Mouse (Mus musculus) cerebellum, adult 18-20 months (tissue): ENCODE results near the gene Syt8.
"Not testable (repeated sequence)": the region's sequence is repeated elsewhere in the genome, so short reads cannot be mapped to it uniquely, and the experiment has no call there.

Experiments
- DNase-seq, 2 experiments: peaks; one replicate each; pipeline ENCODE4 v3.0.0; 2021

Gene Syt8

GRCm38 (mm10) chr7:142434137-142434865 is at the start of gene Syt8:
Gene Syt8, plus strand, starts transcription at chr7:142434850.
- no peak for DNase-seq

- no peak for DNase-seq
Observed at GRCm38 (mm10) chr7:142385742-142386403, 48.8 kb upstream of the Syt8 start.

DNA sequence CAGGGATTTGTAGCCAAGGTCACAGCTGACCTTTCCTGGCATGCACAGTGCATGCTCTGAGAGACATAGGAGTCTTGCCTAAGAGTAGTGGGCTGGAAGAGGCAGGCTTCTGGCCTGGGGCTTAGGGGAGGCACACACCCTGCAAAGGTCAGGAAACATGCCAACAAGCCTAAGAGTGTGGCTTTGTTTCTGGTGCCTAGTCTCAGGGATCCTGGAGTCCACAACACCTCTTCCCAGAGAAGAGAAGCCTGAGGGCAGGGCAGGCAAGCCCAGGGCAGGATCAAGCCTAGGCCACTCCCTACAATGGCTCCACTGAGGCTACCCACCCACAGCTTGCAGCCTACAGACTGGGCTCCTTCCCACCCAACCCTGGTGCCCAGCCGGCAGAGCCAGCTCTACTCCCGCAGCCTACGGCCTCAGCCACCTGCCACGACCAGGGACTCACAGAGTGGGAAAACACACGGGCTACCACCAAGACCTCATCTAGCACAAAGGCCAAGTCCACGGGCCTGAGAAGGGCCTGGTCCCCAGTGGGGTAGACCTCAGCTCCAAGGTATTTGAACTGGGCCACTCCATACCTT is 47.9 kb upstream of the Syt8 start:
- peak; percentile 26 to 42 for DNase-seq

- DNase-seq: peak; percentile 98 to 99
Observed at GRCm38 (mm10) chr7:142387419-142388148, 47.1 kb upstream of the Syt8 start, which contains the start of gene Ctsd. Gene Ctsd, minus strand, starts transcription at chr7:142388038.

GRCm38 (mm10) chr7:142388198-142388597 is 46.5 kb upstream of the Syt8 start:
- no peak for DNase-seq

DNA sequence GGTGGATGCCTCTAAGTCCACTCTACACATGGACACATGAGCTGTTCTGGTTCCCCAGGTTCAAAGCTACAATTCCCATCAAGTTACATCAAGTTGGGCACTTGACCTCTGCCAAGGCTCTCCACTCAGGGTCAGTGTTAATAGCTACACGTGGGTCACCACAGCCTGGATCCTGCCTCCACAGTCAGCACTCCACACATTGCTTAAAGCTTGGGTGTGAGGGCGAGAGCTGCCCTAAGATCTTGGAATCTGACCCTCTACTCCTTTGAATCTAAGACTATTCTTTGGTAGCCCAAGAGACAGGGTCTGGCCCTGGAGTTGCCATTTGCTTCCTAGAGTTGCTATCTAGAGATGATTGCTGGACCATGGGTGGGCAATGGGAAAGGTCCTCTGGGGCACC is 45.9 kb upstream of the Syt8 start:
- DNase-seq: no peak

- no peak for DNase-seq
Observed at GRCm38 (mm10) chr7:142389961-142390650, 44.5 kb upstream of the Syt8 start.

- no peak for DNase-seq
Observed at GRCm38 (mm10) chr7:142391108-142391507, 43.5 kb upstream of the Syt8 start.

GRCm38 (mm10) chr7:142391609-142392008 is 43.0 kb upstream of the Syt8 start:
- DNase-seq: no peak

GRCm38 (mm10) chr7:142393191-142393590 is 41.5 kb upstream of the Syt8 start:
- DNase-seq: no peak

GRCm38 (mm10) chr7:142394261-142395190 is 40.1 kb upstream of the Syt8 start:
- no peak for DNase-seq

- no peak for DNase-seq
Observed at GRCm38 (mm10) chr7:142395472-142395871, 39.2 kb upstream of the Syt8 start.

DNA sequence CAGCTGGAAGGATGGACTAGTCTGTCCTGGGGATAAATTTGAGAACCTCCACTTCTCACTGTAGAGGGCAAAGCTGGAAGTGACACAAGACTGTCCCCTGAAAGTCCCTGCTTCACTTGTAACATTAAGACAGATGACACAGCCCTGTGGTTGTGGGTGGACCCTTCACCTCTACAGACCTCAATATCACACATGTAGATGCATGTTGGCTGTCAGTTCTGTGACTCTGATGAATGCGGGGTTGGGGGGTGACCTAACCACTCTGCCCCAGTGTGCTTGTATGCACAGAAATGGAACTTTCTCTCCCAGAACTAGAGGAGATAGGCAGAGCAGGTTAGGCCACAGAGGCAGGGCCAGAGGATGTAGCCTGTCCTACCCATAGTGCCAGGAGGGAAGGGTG is 38.0 kb upstream of the Syt8 start:
- DNase-seq: no peak

- DNase-seq: no peak
Observed at GRCm38 (mm10) chr7:142398052-142398451, 36.6 kb upstream of the Syt8 start.

GRCm38 (mm10) chr7:142399250-142399649 is 35.4 kb upstream of the Syt8 start:
- no peak for DNase-seq

DNA sequence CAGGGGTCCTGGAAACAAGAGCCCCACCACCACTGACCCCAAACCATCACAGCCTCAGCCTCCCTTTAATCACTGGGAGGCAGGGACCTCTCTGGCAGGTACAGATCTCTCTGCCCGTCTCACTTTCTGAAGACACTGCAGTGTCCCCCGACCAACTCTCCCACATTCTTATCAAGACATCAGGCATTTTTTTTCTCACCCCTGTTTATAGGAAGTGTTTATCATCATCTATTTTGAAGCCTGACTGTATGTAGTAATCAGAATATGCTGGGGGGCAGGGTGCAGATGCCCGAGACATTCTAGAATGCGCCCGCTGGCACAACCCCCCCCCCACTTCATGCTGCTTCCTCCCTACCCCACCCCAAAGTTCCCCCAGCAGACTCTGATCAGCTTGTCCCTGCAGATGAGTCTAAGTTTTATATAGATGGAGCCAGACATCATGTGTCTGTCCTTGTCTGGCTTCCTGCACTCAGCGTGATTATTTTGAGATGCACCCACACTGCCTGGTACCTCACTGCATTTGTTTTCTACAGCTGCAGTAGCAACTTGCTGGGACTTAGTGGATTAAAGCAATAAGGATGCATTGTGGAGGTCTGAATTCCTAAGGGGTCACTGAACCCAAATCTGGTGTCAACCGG is 34.4 kb upstream of the Syt8 start:
- DNase-seq: no peak

GRCm38 (mm10) chr7:142400750-142401142 is 33.9 kb upstream of the Syt8 start:
- DNase-seq: no peak

- no peak for DNase-seq
Observed at GRCm38 (mm10) chr7:142403591-142403990, 31.1 kb upstream of the Syt8 start.

DNA sequence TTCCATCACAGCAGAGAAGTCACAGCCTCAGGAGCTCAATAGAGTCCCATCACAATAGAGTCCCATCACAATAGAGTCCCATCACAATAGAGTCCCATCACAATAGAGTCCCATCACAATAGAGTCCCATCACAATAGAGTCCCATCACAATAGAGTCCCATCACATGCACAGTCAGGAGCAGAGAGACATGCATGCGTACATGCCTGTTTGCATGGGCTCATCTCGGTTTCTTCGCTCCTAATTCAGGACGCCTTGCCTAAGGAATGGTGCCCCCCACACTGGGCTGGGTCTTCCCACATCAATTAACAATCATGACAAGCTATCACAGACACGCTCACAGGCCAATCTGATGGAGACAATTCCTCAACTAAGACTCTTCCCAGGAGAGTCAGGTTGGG is 29.5 kb upstream of the Syt8 start:
- DNase-seq: not testable (repeated sequence)

GRCm38 (mm10) chr7:142407935-142408334 is 26.7 kb upstream of the Syt8 start:
- no peak for DNase-seq

DNA sequence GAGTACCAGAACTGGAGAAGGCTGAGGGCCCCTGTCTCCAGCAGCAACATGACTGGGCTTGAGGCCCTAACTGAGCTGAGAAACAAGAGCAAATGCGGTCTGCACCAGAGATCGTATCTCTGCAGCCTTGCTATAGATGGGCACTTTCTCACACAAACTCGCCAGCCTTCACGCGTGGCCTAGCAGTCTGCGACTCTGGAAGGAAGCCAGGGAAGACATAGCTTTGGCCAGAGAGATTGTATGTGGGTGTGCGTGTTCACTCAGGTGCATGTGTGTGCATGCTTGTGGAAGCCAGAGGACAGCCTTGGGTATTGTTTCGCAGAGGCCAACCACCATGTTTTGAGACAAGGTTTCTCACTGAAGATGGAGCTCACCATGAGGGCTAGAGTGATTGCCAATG is 26.0 kb upstream of the Syt8 start:
- DNase-seq: no peak
